ENCODE assay signal across 10 mouse cellular contexts in the genomic region with DNA sequence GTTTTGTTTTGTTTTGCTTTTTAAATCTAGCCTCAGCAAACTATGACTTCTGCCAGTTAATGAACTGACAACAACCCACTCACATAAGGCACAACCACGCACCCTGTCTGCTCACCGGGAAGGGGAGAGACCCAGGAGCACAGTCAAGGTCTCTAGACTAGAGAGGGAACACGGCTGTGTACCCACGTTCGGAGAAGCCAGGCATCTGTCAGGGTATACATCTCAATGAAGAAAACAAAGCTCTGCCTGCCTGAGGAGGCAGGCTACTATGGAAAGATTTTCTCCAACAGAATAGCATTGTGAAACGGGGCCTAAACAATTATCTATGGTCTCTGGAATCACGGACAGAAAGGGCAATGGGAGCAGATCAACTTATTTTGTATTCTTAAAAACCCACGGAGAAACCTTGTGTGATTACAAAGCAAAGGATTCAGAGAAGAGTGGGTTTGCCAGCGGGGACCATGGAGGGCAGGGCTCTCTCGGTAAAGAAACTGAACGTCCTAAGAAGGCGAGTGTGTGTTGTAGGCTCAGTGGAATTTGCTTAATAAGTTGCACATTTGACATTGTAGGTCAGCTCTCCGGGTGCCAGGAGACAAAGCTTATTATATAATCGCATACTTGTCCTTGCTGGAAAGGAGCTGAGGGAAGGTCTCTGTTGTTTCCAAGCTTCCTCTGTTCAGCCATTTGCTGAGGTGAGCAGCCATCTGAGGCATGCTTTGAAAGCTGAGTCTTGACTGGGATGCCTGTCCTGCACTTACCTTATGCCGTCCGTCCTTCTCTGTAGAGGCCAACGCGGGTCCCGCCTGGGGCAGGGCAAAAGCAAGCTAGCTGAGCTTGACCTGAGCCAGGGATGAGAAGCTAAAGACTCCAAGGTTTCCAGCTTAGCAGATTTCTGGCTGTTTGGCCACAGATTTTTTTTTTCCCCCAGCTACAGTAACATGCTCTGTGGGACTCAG. TPM values are rescaled to one million over a fixed set of nuclear protein-coding genes. Genes with fewer than 3 reads are reported as not detected.
DNase-seq lines count a peak whose midpoint lies in the region; ATAC-seq and TF ChIP-seq lines count a peak whose summit lies in the region.
"Had no signal": no experiment of that assay in that cellular context is flagged by ENCODE, and none has a peak within 500 bp of the region (broad histone marks: within the 10 kb centered on the region; RNA-seq: fewer than 3 reads in every experiment).

No protein-coding gene starts in this region.

- WGBS in lung, adult 2 months, result 72% methylated on average over 19 of the region's 19 CpGs
- WGBS in midbrain, embryonic 15.5 days, result 28% methylated on average over 19 of the region's 19 CpGs

- H3K4me3 ChIP-seq in lung, adult 2 months (replicated peaks; ENCODE audit: extremely low read depth, low read depth, low read length), result no peak overlapping the region
- no peak overlapping the region for H3K4me3 ChIP-seq in midbrain, embryonic 15.5 days
- H3K4me3 ChIP-seq: liver, embryonic 15.5 days had no signal

- H3K4me2 ChIP-seq in midbrain, embryonic 15.5 days, result peak overlapping the region; percentile 3; the same call in 1 of the 2 replicates
- H3K4me2 ChIP-seq: liver, embryonic 15.5 days had no signal

- H3K4me1 ChIP-seq in lung, adult 2 months (ENCODE audit: control insufficient read depth, insufficient read depth, low read length), result no peaks in the 10 kb centered on the region; the same call in 1 of the 2 replicates
- peaks cover 9% of the 10 kb centered on the region for H3K4me1 ChIP-seq in midbrain, embryonic 15.5 days
- H3K4me1 ChIP-seq: liver, embryonic 15.5 days had no signal

- H3K27me3 ChIP-seq in midbrain, embryonic 15.5 days (replicated peaks), result no peaks in the 10 kb centered on the region
- H3K27me3 ChIP-seq: liver, embryonic 15.5 days had no signal

- peak; percentile 67 for ATAC-seq in midbrain, embryonic 15.5 days (replicated peaks)

- DNase-seq in heart, adult 18-20 months, result peak; percentile 14 to 20
- no peak for DNase-seq in heart, postnatal 4 days
- DNase-seq in lung, postnatal 25 days (ENCODE audit: low spot score), result peak; percentile 25
- no peak for DNase-seq in lung, adult 2 months
- peak; percentile 33 for DNase-seq in gastrocnemius, adult 18-20 months (ENCODE audit: low spot score)
- DNase-seq in spleen, postnatal 36 days (ENCODE audit: low spot score in 2 of 2), result no peak
- no peak for DNase-seq in spleen, postnatal 10 days (ENCODE audit: low spot score in 2 of 2)
- DNase-seq: thymus, adult 18-20 months had no signal

- H3K27ac ChIP-seq in midbrain, embryonic 15.5 days, result 0 out of 2 replicates have a peak overlapping the region, but pooled peaks have one; percentile 36
- H3K27ac ChIP-seq: liver, embryonic 15.5 days had no signal

- no peaks in the 10 kb centered on the region for H3K9me3 ChIP-seq in midbrain, embryonic 15.5 days
- H3K9me3 ChIP-seq: liver, embryonic 15.5 days had no signal

- no peak for TF ChIP-seq POLR2A in lung, adult 2 months (IDR thresholded peaks at IDR 0.05; ENCODE audit: borderline replicate concordance, extremely low read depth, low read depth, low read length)

- H3K9ac ChIP-seq in midbrain, embryonic 15.5 days, result no peak overlapping the region; the same call in 1 of the 2 replicates
- H3K9ac ChIP-seq: liver, embryonic 15.5 days had no signal

- H3K36me3 ChIP-seq in midbrain, embryonic 15.5 days (replicated peaks), result no peaks in the 10 kb centered on the region

- TF ChIP-seq CTCF in lung, adult 2 months (IDR thresholded peaks at IDR 0.05; ENCODE audit: insufficient read depth, low read length), result no peak

RNA-seq across cellular contexts. Expression of gene Fbn1, which starts 51.1 kb away (rescaled TPM):
- total RNA-seq in heart, adult 18-20 months (2021), result 10 to 100 TPM; 28.6 to 33.5 TPM
- total RNA-seq in heart, postnatal 4 days (2021), result 100 to 1,000 TPM; 223 to 241 TPM
- polyA plus RNA-seq in lung, adult 2 months (2012; rRNA removed), result 20.2 and 30.6 TPM in 2 replicates
- 10 to 100 TPM; 27.7 to 33.8 TPM for total RNA-seq in gastrocnemius, adult 18-20 months (2021)
- 2.5 and 2.7 TPM in 2 replicates for polyA plus RNA-seq in midbrain, embryonic 15.5 days (2015; fragmentation: Nextera tagmentation; extraction: Ambion mirVana)

RNA-seq across cellular contexts. Expression of gene Gm9913, which starts 54.0 kb away (rescaled TPM):
- under 1 TPM; 0.30 to 0.41 TPM for total RNA-seq in heart, adult 18-20 months (2021)
- under 1 TPM; 0.57 to 0.65 TPM for total RNA-seq in heart, postnatal 4 days (2021)
- 0.43 and 0.52 TPM in 2 replicates for polyA plus RNA-seq in lung, adult 2 months (2012; rRNA removed)
- total RNA-seq in gastrocnemius, adult 18-20 months (2021), result under 1 TPM in 1 of 2 experiments, not detected in 1; 0.09 TPM
- polyA plus RNA-seq in midbrain, embryonic 15.5 days (2015; fragmentation: Nextera tagmentation; extraction: Ambion mirVana), result 0.09 and 0.10 TPM in 2 replicates

Comparison
In these comparisons a context has a peak if more than half of its experiments do, and no peak if none do; other contexts are left out.
1. DNase-seq: peak in heart, adult 18-20 months (2 of 2), lung, postnatal 25 days (single experiment) and gastrocnemius, adult 18-20 months (single experiment); none in heart, postnatal 4 days (single experiment), lung, adult 2 months (single experiment), spleen, postnatal 36 days (0 of 2) and spleen, postnatal 10 days (0 of 2).
2. RNA of gene Fbn1, which starts 51.1 kb away (total RNA-seq): 223 to 241 TPM in heart, postnatal 4 days; 27.7 to 33.8 TPM in gastrocnemius, adult 18-20 months and 28.6 to 33.5 TPM in heart, adult 18-20 months; every median in the first group is over 4 times any median in the second.